Mouse (Mus musculus): ENCODE measurements around the gene Ugt8a.
A peak's percentile ranks its signal among the peaks of the same experiment; 100 is the strongest.

Gene Ugt8a

GRCm38 (mm10) chr3:125938092-125938755 lies at the start of gene Ugt8a:
Ugt8a (minus strand) TSS chr3:125938619.
- peak; percentile 3 to 11 for DNase-seq

- DNase-seq = no peak
These were observed 48.2 kb upstream of the Ugt8a start for GRCm38 (mm10) chr3:125986639-125987038.

GRCm38 (mm10) chr3:125983707-125984420 lies 45.4 kb upstream of the Ugt8a start:
- DNase-seq = no peak

- DNase-seq = no peak
These were observed 41.1 kb upstream of the Ugt8a start for GRCm38 (mm10) chr3:125979475-125979874.

GRCm38 (mm10) chr3:125975899-125976298 lies 37.5 kb upstream of the Ugt8a start:
- DNase-seq = no peak

GRCm38 (mm10) chr3:125969458-125969857 lies 31.0 kb upstream of the Ugt8a start:
- DNase-seq = no peak

GRCm38 (mm10) chr3:125956196-125956885 lies 17.9 kb upstream of the Ugt8a start:
- DNase-seq = no peak

GRCm38 (mm10) chr3:125954881-125955280 lies 16.5 kb upstream of the Ugt8a start:
- DNase-seq = no peak

- DNase-seq = no peak
These were observed 2.4 kb upstream of the Ugt8a start for GRCm38 (mm10) chr3:125940811-125941210.

- DNase-seq = peak in 1 of 2 experiments; percentile 9
These were observed 314 bp upstream of the Ugt8a start for GRCm38 (mm10) chr3:125938756-125939109.

- DNase-seq = no peak
These were observed 805 bp downstream of the Ugt8a start for GRCm38 (mm10) chr3:125937536-125938091.

GRCm38 (mm10) chr3:125935796-125936195 lies 2.6 kb downstream of the Ugt8a start:
- no peak for DNase-seq

- DNase-seq = no peak
These were observed 5.7 kb downstream of the Ugt8a start for GRCm38 (mm10) chr3:125932594-125933237.

GRCm38 (mm10) chr3:125931059-125931458 lies 7.4 kb downstream of the Ugt8a start:
- DNase-seq = no peak

GRCm38 (mm10) chr3:125920876-125921275 lies 17.5 kb downstream of the Ugt8a start:
- DNase-seq = no peak

GRCm38 (mm10) chr3:125898976-125899375 lies 39.4 kb downstream of the Ugt8a start:
- no peak for DNase-seq

- DNase-seq = no peak
These were observed 51.3 kb downstream of the Ugt8a start for GRCm38 (mm10) chr3:125887109-125887508.

- no peak for DNase-seq
These were observed 53.5 kb downstream of the Ugt8a start for GRCm38 (mm10) chr3:125884879-125885278.

- no peak for DNase-seq
These were observed 54.0 kb downstream of the Ugt8a start for GRCm38 (mm10) chr3:125884423-125884822.

GRCm38 (mm10) chr3:125883009-125883408 lies 55.4 kb downstream of the Ugt8a start:
- DNase-seq = no peak

GRCm38 (mm10) chr3:125881835-125882234 lies 56.6 kb downstream of the Ugt8a start:
- no peak for DNase-seq

- DNase-seq = no peak
These were observed 64.0 kb downstream of the Ugt8a start for GRCm38 (mm10) chr3:125874371-125874770.

- DNase-seq = no peak
These were observed 68.5 kb downstream of the Ugt8a start for GRCm38 (mm10) chr3:125869873-125870272.

Measured in cerebellum, postnatal 36 days (tissue).